Mouse (Mus musculus) effector memory CD4-positive, alpha-beta T cell, adult 7 months (primary cell): Measurements from ENCODE around the gene Ighmbp2. TPM values are rescaled to one million over a fixed set of nuclear protein-coding genes. Genes with fewer than 3 reads are reported as not detected.

Experiments
- polyA plus RNA-seq: library from polyadenylated mRNA; unstranded; fragments of 100-300 nt; shearing (Covaris generic); gene quantifications from one replicate; pipeline ENCODE4 v1.2.1, GENCODE M21; 2017

Gene Ighmbp2
- polyA plus RNA-seq: 13.4 TPM

DNA sequence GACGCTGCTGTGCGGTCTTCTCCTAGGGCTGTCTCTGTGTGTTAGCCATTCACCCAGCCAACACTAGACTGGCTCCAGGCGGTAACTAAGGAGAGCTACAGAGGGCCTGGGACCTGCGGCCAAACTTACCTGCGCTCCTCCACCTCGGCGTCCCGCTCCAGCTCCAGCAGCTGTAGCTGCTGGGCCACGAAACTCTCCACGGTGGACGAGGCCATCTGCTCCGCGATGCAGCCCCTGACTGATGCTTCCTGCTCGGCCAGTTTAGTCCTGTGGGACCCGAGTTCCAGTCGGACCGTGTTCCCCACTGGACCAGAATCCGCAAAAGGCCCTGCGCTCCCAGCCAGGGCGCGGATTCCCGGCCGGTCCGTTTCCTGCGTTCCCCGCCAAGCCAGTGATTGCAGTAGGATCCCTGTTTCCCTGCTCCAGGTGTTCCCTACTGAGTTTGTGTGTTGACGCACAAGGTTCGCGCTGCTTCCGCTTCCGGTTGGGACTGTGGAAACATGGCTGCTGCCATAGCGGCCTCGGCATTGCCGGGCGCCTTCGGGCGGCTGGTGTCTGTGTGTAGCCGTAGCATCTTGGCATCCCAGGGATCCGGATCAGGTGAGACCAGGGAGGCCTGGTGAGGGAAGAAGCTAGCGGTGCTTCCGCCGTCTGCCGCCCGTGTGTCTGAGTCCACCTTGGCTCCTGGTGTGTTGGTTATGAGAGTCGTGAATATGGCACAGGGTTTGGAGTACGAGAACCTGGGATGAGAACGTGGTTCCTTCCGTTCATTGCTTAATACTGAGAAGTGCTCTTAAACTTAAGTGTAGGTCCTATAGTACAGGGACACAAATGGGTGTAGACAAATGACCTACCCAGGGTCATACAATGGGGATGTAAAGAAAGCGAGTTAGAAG is at the start of gene Ighmbp2, which contains the start of gene Mrpl21:
Gene Ighmbp2, minus strand, starts transcription at position 446 of the 896 bp plus-strand sequence.
Gene Mrpl21, plus strand, starts transcription at position 330 of the 896 bp plus-strand sequence.

DNA sequence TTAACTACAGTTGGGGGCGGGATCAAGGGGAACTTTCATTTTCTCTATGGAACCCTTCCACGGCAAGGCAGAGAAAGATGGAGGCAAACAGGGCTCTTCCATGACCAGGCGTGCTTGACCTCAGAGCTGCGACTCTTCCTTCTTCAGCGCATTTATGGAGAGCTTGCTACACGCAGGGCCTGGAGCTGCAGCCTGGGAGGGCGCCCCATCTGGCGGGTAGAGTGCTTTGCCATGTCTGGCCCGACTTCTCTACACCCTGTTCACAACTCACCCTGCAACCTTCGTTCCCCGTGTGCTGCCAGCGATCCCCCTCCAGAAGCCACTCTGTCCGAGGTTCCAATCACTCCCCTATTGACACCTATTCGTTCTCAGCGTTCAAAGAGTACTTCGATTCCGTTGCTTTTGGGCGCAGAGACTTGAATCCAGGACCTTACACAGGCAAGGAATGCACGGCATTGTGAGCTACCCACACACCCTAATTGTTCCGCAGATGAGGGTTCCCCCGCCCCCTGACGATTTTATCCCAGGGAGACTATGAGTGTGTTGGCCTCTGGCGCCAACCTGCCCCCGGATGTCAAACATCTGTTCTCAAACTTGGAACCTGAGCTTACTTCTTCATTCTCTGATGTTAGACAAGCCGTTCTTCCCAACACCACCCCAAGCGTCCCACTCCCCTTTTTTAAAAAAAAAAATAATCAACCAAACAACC is 39.6 kb upstream of the Ighmbp2 start, which contains the start of gene Cpt1a:
Gene Cpt1a, plus strand, starts transcription at position 74 of the 709 bp plus-strand sequence.

Other genes starting within 250 kb of the Ighmbp2 start
- 84.8 TPM for gene Mrpl21, start 116 bp downstream of the Ighmbp2 start, polyA plus RNA-seq
- 16.3 TPM for gene Cpt1a, start 39.3 kb upstream of the Ighmbp2 start, polyA plus RNA-seq
- gene Tesmin, start 105.8 kb upstream of the Ighmbp2 start, polyA plus RNA-seq: not detected
- gene Gal, start 131.5 kb upstream of the Ighmbp2 start, polyA plus RNA-seq: not detected